Comparison of ENCODE assay signal across 26 mouse cellular contexts in the genomic region with DNA sequence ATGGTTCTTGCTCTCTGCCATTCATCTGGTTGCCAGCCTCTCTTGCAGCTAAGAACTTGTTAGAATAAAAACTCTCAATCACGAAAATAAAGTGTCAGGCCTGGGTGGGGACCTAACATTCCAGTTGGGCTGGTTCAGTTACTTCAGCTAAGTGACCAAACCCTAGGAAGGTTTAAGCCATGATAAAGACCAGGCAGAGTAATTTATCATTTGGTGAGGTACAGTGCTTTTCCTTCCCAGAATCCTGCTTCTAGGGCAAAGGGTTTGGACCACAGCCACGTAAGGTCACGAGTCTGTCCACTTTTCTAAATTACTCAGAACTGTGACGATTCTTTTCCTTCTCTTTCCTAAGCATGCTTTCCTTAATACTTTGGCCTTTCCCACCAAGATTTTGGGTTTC.
DNase-seq lines count a peak whose midpoint lies in the region; TF ChIP-seq lines count a peak whose summit lies in the region.
"Had no signal": no experiment of that assay in that cellular context is flagged by ENCODE, and none has a peak within 500 bp of the region (broad histone marks: within the 10 kb centered on the region; RNA-seq: fewer than 3 reads in every experiment).

No protein-coding gene starts in this region.

- TF ChIP-seq CTCF in layer of hippocampus, adult 2 months (conservative IDR thresholded peaks at IDR 0.05): no peak
- TF ChIP-seq CTCF in thymus, adult 2 months (IDR thresholded peaks at IDR 0.05; ENCODE audit: borderline replicate concordance, control insufficient read depth, extremely low read depth, insufficient read depth, low read length, poor library complexity): no peak

- peak overlapping the region; percentile 44; the same call in 1 of the 2 replicates for H3K27ac ChIP-seq in layer of hippocampus, adult 2 months
- no peak overlapping the region for H3K27ac ChIP-seq in thymus, adult 2 months (ENCODE audit: control insufficient read depth, insufficient read depth, low read length)
- H3K27ac ChIP-seq: forebrain, embryonic 10.5 days; hindbrain, embryonic 10.5 days; intestine, embryonic 15.5 days; limb, embryonic 13.5 days; liver, embryonic 14.5 days; neural tube, embryonic 13.5 days had no signal

- H3K4me3 ChIP-seq in layer of hippocampus, adult 2 months: no peak overlapping the region
- no peak overlapping the region for H3K4me3 ChIP-seq in thymus, adult 2 months (ENCODE audit: control insufficient read depth, insufficient read depth, low read length)
- H3K4me3 ChIP-seq: forebrain, embryonic 10.5 days; hindbrain, embryonic 10.5 days; intestine, embryonic 15.5 days; limb, embryonic 13.5 days; neural tube, embryonic 13.5 days had no signal

- peak; percentile 59 for DNase-seq in adrenal gland, postnatal 10 days
- DNase-seq in adrenal gland, postnatal 4 days (ENCODE audit: low spot score in 2 of 2): no peak
- DNase-seq in layer of hippocampus, adult 2 months (ENCODE audit: low spot score in 2 of 2): no peak
- no peak for DNase-seq in layer of hippocampus, postnatal 25 days (ENCODE audit: extremely low spot score in 1 of 2, low spot score in 1 of 2)
- peak; percentile 30 for DNase-seq in NIH3T3 (ENCODE audit: low read depth)
- DNase-seq in kidney, postnatal 14 days: peak; percentile 30
- DNase-seq in neural tube, embryonic 10.5 days (ENCODE audit: extremely low spot score, low spot score): no peak
- DNase-seq in thymus, adult 2 months: no peak
- DNase-seq: B cell, adult 2 months; cerebellum, adult 11-12 months; cerebellum, postnatal 10 days; forebrain, postnatal 0 days; gastrocnemius, postnatal 14 days; heart, adult 11 months; lung, embryonic 14.5 days; lung, postnatal 36 days; midbrain, embryonic 14.5 days; thymus, postnatal 36 days had no signal

- H3K36me3 ChIP-seq in thymus, adult 2 months (ENCODE audit: control insufficient read depth, insufficient read depth, low read length): no peaks in the 10 kb centered on the region
- H3K36me3 ChIP-seq: forebrain, embryonic 10.5 days; G1E; hindbrain, embryonic 10.5 days; intestine, embryonic 15.5 days; limb, embryonic 13.5 days; neural tube, embryonic 13.5 days had no signal

- no peak for TF ChIP-seq POLR2A in thymus, adult 2 months (IDR thresholded peaks at IDR 0.05; ENCODE audit: control insufficient read depth, extremely low read depth, insufficient read depth, low read length, poor library complexity)

- no peaks in the 10 kb centered on the region for H3K4me1 ChIP-seq in thymus, adult 2 months (replicated peaks; ENCODE audit: control insufficient read depth, insufficient read depth, low read length)
- H3K4me1 ChIP-seq: intestine, embryonic 15.5 days; limb, embryonic 13.5 days had no signal

- no peaks in the 10 kb centered on the region for H3K27me3 ChIP-seq in thymus, adult 2 months (ENCODE audit: control insufficient read depth, insufficient read depth, low read length)
- H3K27me3 ChIP-seq: CH12.LX; intestine, embryonic 15.5 days; limb, embryonic 13.5 days; neural tube, embryonic 13.5 days had no signal

- WGBS in thymus, adult 2 months: 86% methylated on average over 4 of the region's 4 CpGs

Comparison
In these comparisons a context has a peak if more than half of its experiments do, and no peak if none do; other contexts are left out.
1. DNase-seq: peak in adrenal gland, postnatal 10 days (single experiment), NIH3T3 (single experiment) and kidney, postnatal 14 days (single experiment); none in adrenal gland, postnatal 4 days (0 of 2), layer of hippocampus, adult 2 months (0 of 2), layer of hippocampus, postnatal 25 days (0 of 2), neural tube, embryonic 10.5 days (single experiment) and thymus, adult 2 months (single experiment).